Mouse (Mus musculus): Measurements from ENCODE around the gene 1700067P10Rik.

The 1700067P10Rik gene

GRCm38 (mm10) chr17:48089019-48089418 lies at the start of gene 1700067P10Rik:
TSS of gene 1700067P10Rik (plus strand) at chr17:48089319.
- DNase-seq = no peak

DNA sequence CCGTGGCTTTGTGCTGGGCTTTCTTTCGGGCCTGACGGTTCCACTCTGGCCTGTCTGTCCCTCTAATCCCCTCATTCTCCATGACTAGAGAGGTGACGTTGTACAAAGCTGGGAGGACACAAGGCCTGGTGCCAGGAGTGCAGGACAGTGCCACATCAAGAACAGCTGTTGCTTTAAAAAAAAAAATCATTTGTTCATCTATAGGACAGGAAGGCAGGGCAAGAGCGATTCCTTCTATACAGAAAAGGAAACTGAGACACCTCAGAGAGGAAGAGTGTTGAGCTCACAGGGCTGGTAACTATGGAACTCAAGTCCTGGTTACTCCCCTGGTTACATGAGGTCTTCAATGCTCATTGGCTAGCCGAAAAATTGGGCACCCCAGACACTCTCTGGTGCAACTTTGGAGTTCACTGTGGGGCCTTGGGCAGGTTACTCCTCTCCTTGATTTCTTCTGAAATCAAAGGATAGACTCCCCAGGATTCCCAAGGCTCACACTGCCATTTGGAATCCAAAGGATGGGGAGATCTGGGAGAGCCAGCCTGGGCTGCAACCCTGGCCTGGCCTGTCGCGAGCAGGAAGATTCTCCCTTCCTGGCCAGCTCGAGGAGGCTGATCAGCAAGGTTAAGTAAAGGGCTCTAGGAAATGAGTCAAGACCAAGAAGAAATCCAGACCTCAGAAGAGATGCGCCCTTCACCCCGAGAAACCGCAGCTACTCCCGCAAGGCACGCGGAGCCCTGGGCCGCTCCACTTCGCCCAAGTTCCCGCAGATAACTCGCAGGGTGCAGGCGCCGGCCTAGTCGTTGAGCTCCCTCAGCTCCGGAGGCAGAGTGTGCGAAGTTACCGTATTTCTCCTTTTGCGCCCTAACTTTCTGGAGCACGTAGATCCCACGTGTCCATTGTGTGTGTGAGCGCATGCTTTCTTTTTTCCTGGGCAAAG lies 47.5 kb upstream of the 1700067P10Rik start:
- DNase-seq = peak; percentile 66

- DNase-seq = no peak
Measured at GRCm38 (mm10) chr17:48043154-48043880, 45.8 kb upstream of the 1700067P10Rik start.

DNA sequence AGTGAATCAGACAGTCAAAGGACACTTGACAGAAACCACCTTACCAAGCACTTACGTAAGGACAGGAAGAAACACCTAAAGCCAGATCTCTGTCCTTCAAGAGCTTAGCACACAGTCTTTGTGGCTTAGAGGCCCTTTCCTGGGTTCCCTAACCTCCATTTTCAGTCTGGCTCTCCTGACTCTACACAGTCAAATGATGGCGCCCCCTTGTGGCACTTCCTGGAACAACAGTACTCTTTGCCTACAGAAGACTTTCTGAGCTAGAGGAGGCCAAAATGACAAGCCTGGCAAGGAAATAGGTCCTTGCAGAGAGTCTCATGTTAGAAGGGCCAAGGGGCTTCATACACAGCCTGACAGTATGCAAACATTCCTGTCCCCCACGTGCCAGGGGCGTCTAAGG lies 43.5 kb upstream of the 1700067P10Rik start:
- peak; percentile 80 for DNase-seq

DNA sequence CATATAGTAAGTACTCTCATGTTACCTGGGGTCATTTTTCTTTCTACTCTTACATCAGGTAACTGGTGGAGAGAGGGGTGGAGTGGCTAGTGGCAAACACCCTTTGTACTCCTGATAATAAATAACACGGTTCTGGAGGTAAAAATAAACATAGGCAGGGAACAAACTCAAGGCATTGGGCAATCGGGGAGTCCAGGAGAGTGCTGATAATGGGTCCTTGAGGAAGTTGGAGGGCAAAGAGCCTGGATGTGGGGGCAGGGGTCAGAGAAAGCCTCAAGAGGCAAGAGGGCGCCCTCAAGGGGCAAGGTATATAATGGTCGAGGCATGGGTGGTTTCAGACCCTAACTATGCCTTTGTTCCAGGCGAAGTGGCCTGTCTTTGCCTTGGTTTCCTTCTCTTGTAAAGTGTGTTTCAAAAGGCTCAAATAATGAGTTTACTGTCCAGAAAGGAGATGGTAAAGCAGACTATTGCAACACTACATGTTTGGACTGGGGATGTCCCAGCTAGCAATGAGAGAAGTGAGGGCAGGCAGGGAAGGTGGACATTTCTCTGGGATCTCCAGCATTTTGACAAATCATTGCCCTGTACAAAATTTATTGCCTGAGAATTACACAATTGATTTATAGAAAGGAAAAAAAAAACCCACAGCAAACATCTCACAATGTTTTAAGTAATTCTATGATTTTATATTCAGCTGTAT lies 37.3 kb upstream of the 1700067P10Rik start:
- DNase-seq = no peak

DNA sequence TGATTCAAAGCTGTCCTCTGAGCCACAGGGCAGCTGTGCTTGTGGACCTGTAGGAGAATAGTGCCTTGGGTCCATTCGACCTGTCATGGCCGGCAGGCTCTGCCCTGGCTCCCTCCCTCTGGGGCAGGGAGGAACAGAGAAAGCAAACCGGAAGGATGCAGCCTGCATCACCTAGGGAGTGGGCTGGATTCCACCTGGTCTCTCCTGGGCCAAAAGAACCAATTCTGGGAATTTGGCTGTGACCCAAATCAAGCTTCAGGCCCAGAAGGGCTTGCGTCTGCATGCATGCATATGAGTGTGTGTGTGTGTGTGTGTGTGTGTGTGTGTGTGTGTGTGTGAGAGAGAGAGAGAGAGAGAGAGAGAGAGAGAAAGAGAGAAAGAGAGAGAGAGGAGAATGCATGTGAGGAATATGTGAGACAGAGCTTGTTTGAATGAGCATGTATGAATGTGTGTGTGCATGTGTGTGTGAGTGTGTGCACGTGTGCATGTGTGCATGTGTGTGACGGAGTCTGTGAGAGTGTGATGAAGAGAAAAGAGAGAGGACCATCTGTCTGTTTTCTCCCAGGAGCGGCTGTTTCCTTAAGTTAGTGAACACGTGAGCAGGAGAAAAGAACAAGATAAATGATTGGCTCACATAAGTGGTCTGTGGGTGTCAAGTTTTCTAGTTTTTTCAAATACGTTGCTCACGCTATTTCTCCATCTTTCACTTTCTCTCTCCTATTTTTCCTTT lies 36.6 kb upstream of the 1700067P10Rik start:
- DNase-seq = no peak

DNA sequence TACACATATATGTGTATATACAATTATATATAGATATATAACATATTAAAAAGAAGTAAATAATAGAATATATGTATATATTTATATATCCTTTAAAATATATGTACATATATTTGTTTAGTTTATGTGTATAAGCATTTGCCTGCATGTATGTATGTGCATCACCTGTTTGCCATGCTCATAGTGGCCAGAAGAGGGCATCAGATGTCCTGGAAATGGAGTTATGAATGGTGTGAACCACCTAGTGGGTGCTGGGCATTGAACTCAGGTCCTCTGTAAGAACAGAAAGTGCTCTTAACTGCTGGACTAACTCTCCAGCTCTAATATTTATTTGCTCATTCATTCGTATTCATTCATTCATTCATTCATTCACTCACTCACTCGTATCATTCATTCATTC lies 35.5 kb upstream of the 1700067P10Rik start:
- no peak for DNase-seq

DNA sequence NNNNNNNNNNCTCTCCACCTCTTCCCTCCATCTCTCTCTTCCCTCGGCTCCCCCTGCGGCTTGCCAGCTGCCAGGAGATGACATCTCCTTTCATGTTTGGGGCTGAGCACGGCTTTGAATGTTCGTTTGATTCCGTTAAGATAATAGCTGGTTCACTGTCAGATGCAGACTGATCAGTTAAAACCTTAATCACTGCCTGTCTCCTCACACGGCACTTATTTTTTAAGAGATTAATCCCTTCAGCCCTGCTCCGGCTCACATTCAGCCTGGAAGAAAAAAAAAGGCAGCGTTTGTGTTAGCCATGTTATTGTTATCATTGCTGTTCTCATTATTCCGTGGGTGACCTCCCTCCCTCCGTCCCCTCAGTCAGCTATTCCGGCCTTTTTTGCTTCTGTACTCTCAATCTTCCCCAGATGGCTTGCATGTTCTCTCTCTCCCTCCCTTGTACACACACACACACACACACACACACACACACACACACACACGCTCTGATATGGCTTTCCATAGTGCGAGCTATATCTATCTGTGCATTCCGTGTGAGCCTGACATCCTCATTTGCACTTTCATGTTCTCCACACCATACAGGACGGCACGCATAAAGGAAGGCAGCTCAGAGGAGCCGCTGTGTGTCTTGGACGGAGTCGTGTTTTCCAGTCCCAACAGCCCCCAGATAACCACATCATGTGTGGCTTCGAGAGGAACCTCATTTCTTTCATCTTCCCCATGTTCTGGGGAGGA lies 33.9 kb upstream of the 1700067P10Rik start:
- DNase-seq = no peak

DNA sequence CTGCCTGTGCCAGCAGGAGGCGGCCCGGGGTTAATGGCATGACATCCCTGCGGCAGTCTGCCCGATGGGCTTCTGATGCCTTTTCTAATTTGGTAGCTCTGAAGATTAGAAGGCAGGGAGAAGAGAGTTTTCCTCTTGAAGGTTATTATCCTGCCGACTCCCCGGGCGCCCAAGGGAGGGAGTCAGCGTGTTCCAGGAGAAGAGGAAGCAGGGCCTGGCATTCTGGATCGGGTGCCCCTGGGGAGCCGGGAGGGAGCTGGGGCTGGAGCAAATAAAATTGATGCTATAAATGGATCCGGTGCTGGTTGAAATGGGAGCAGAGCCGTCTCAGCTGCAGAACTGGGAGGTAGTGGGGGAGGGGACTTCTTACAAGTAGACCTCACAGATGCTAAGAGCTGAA lies 31.7 kb upstream of the 1700067P10Rik start:
- no peak for DNase-seq

GRCm38 (mm10) chr17:48064196-48064843 lies 24.8 kb upstream of the 1700067P10Rik start:
- no peak for DNase-seq

DNA sequence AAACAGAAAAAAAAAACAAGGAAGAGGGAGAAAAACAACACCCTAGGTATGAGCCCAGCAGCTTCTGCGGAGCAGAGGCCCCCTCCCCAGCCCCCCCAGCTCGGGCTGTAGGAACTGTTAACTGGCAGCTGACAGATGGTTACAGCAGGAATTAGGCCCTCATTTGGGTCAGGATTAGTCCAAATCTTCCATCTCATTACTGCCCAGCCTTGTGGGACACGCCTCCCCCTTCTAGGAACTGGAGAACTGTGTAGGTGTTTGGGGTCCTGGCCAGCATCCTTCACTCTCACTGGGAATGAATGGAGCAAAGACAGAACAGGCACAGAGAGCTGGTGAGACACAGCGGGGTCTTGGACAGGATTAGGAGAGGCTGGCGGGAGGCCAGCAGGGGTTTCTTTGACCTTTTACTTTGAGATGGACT lies 24.0 kb upstream of the 1700067P10Rik start:
- DNase-seq = no peak

- no peak for DNase-seq
Measured at GRCm38 (mm10) chr17:48067083-48067614, 22.0 kb upstream of the 1700067P10Rik start.

DNA sequence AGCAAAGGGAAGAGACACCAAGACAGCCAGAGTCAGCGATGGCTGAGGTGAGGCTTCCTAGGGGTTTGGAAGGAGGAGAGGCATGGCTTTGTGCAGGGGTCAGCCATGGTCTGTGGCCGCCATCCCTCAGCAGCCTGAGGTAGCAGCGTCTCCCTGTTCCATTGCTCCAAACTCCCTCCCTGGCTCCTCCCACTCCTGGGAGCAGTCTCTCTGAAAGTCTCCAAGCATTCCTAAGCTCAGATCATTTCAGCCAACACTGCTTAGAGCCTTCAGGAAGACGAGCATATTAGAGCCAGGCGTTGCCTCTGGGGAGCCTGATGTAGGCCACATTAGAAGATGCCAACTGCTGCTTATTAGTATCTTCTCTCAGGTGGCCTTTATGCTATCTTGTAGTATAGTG lies 21.4 kb upstream of the 1700067P10Rik start:
- no peak for DNase-seq

DNA sequence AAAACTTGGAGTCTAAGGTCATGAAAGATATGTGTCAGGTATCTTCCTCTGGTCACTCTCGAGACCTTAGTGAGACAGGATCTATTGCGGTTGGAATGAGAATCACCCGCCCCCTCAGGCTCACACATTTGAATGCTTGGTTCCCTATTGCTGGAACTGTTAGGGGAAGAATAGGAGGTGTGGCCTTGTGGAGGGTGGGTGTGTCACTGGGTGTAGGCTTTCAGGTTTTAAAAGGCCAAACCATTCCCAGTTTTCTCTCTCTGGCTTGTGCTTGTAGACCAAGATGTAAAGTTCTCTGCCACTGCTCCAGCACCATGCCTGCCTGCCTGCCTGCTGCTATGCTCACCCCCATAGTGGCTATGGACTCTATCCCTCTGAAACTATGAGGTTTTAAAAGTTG lies 8.5 kb upstream of the 1700067P10Rik start:
- no peak for DNase-seq

GRCm38 (mm10) chr17:48089446-48089845 lies 327 bp downstream of the 1700067P10Rik start:
- no peak for DNase-seq

DNA sequence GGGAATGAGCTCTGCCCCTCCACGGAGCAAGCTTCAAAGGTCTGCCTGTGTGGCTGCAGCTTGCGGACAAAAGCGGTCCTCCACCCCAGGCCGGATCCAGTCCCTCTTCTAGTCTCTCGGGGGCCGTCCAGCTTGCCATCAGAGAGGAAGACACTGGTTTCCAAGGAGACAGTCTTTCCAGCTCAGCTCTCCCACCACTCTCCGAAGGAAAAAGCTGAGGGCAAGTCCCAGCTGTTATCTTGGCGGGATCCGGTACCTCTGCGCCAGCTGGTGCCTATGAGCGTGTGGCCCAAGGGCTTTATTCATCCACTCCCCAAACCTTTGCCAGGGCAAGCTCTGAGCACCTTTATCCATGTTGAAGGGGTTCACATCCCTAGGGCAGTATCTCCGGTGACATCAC lies 1.2 kb downstream of the 1700067P10Rik start:
- DNase-seq = no peak

DNA sequence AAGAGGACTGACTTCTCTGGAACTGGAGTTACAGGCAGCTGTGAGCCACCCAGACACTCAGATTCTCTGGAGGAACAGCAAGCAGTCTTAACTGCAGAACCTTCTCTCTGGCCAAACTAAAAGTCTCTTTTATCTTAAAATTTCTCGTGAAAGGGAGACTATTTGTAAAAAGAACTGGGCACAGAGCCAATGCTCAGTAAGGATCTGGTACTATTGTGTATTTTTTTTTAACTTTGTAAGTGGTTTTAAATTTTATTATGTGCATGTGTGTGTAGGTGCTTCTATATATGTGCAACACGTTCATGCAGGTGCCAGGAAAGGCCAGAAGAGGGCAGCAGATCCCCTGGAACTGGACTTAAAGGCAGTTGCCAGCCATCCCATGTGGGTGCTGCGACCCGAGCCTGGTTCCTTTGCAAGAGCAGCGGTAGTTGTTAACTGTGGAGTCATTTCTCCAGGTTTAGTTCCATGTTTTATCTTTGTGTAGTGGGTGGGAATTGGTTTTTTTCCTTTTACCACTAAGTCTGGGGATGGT lies 4.2 kb downstream of the 1700067P10Rik start:
- DNase-seq = no peak

- DNase-seq = no peak
Measured at GRCm38 (mm10) chr17:48094820-48095680, 5.9 kb downstream of the 1700067P10Rik start.

- no peak for DNase-seq
Measured at GRCm38 (mm10) chr17:48095718-48096121, 6.6 kb downstream of the 1700067P10Rik start.

GRCm38 (mm10) chr17:48096321-48096720 lies 7.2 kb downstream of the 1700067P10Rik start:
- DNase-seq = no peak
